Mouse (Mus musculus): ENCODE results near the gene Alyref. TPM values are rescaled to one million over a fixed set of nuclear protein-coding genes. Genes with fewer than 3 reads are reported as not detected.

Gene Alyref
- polyA plus RNA-seq, 1 experiment from 2014 or later: 594 TPM

DNA sequence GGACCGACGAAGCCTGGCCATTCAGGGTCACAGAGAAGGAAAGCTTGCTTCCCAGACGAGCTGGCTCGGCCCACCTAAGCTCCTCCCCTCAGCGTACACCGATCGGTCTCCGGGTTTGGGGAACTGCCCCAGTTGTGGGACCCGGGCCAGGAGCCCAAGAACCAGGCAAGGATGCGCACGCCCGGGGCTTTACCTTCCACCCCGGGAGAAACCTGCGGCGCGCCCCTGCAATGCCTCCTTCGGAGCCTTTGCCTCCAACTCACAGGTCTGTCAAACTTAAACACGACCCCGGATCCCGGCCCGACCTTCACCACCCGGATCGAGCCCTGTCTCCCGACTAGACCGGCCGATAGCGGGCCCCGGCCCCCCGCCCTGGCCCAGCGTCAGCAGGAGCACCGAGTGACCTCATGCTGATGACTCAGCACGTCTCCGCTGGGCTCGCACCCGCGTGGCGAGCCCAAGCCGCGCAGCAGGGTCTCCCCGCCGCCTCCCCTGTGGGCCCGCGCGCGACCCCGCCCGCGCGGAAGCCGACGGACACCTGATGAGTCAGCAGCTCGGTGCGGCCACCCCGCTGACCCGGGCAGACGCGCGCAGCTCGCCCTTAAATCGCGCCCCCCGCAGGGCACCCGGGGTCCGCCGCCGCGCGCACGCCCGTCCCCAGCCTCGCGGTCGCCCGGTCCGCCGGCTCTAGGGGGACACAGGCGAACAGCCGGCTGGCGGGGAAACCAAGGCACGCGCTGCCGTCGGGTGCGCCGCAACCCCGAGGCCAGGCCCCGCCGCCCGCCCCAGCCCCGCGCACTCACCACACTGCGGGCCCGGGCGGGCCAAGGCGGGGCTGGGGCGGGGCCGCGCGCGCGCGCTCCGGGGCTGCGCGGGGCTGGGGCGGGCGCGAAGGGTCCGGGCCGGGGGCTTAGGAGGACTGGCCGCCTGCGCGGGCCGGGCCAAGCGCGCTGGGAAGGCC, 34.7 kb upstream of the Alyref start:
- 0% methylated on average over 86 of the region's 116 CpGs for WGBS
- peak; percentile 77 for ATAC-seq (ENCODE audit: low FRiP score, low TSS enrichment)
- H3K4me2 ChIP-seq (replicated peaks; ENCODE audit: low read depth, low read length): peak overlapping the region; percentile 61
- peak overlapping the region; percentile 88 for H3K27ac ChIP-seq (ENCODE audit: low read depth, low read length)
- peaks cover 33% of the 10 kb centered on the region for H3K4me1 ChIP-seq (ENCODE audit: control insufficient read depth, insufficient read depth, low read length)
- H3K9me3 ChIP-seq (ENCODE audit: control insufficient read depth, low read length): no peaks in the 10 kb centered on the region
- H3K36me3 ChIP-seq (ENCODE audit: control insufficient read depth, insufficient read depth, low read length): peaks cover 13% of the 10 kb centered on the region
- peak overlapping the region; percentile 98 for H3K4me3 ChIP-seq (ENCODE audit: low read length)
- no peaks in the 10 kb centered on the region for H3K27me3 ChIP-seq (ENCODE audit: control insufficient read depth, insufficient read depth, low read length)
- peak overlapping the region; percentile 95 for H3K9ac ChIP-seq (ENCODE audit: low read depth, low read length)

DNA sequence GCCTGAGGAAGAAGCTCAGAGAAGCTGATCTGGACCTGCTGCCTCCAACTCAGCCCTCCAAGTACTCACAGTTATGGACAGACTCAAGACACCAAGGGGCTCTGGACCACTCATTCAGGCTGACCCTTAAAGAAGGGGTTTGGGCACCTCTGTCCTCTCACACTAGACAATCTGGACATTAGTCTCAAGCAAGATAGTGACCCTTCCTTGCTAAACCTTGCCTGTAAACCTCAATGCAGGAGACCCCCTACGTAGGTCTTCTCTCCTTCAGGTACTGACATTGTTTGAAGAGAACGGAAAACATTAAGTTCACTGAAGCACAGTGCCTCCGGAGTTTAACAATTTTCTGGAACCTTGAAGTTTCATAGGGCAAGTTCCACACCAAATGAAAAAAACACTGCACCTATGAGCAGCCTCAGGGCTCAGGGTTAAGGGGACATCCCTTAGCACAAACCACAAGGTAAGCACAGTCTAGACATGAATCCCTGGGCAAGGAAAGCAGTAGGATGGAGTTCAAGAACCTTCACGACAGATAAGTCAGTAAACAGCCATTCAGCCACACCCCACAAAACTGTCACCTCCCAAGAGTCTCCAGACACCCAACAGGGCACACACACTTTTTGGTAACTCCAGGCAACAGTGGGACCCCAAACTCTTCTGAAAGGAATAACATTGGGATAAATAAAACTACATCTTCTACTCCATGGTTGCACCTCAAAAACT, 33.7 kb upstream of the Alyref start:
- Histone ChIP-seq H3K4me3 (ENCODE audit: low read length) (peak overlapping the region; percentile 98), H3K4me2 (replicated peaks; ENCODE audit: low read depth, low read length) (peak overlapping the region; percentile 61), H3K9ac (ENCODE audit: low read depth, low read length) (peak overlapping the region; percentile 95), H3K36me3 (ENCODE audit: control insufficient read depth, insufficient read depth, low read length) (peaks cover 22% of the 10 kb centered on the region), H3K9me3 (ENCODE audit: control insufficient read depth, low read length) (no peaks in the 10 kb centered on the region), H3K27ac (ENCODE audit: low read depth, low read length) (peak overlapping the region; percentile 88; the same call in 1 of the 2 replicates), H3K27me3 (ENCODE audit: control insufficient read depth, insufficient read depth, low read length) (no peaks in the 10 kb centered on the region), H3K4me1 (ENCODE audit: control insufficient read depth, insufficient read depth, low read length) (peaks cover 33% of the 10 kb centered on the region)
- WGBS: 45% methylated on average over 4 of the region's 4 CpGs
- no peak for ATAC-seq (ENCODE audit: low FRiP score, low TSS enrichment)

DNA sequence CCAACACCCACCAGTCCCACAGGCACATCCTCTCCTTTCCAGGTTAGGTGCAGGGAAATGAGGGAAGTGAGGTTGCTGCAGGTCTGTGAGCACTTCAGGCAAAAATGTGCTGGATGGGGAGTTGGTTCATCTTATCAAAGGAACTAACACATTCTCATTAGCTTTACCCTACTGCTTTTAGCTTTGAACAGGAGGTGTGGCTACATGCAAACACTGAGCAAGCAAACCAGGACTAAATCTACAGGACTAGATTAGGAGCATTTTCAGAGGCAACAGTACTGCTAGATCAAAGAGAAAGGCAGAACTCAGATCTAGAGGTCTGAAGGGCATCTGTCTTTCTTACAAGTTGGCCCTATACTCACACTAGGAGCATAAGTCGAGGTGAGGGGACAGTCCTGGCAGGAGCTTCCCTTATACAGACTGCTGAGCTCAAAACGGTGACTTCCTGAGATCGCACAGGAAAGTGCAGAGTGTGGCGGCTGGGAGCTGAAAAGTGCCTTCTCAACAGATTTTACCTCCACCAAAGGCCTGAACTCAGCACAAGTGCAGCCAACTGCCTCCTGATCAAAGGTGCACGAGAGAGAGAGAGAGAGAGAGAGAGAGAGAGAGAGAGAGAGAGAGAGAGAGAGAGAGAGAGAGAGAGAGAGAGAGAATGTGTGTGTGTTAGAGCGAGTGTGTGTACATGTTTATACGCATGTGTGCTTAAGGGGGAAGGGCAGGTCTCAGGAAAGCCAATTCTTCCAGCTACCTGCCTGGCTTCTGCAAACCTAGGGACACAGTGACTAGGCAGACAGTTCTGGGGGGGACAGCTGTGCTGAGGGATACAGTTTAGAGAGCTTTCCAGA, 32.9 kb upstream of the Alyref start:
- WGBS: 22% methylated on average over 7 of the region's 7 CpGs
- H3K9ac ChIP-seq (ENCODE audit: low read depth, low read length): peak overlapping the region; percentile 38; the same call in 1 of the 2 replicates
- H3K36me3 ChIP-seq (ENCODE audit: control insufficient read depth, insufficient read depth, low read length): peaks cover 28% of the 10 kb centered on the region
- no peaks in the 10 kb centered on the region for H3K9me3 ChIP-seq (ENCODE audit: control insufficient read depth, low read length)
- peak overlapping the region; percentile 61 for H3K4me2 ChIP-seq (replicated peaks; ENCODE audit: low read depth, low read length)
- H3K4me1 ChIP-seq (ENCODE audit: control insufficient read depth, insufficient read depth, low read length): peaks cover 33% of the 10 kb centered on the region
- H3K27ac ChIP-seq (ENCODE audit: low read depth, low read length): peak overlapping the region; percentile 88
- ATAC-seq (ENCODE audit: low FRiP score, low TSS enrichment): no peak
- H3K27me3 ChIP-seq (ENCODE audit: control insufficient read depth, insufficient read depth, low read length): no peaks in the 10 kb centered on the region
- peak overlapping the region; percentile 98; the same call in 1 of the 2 replicates for H3K4me3 ChIP-seq (ENCODE audit: low read length)

DNA sequence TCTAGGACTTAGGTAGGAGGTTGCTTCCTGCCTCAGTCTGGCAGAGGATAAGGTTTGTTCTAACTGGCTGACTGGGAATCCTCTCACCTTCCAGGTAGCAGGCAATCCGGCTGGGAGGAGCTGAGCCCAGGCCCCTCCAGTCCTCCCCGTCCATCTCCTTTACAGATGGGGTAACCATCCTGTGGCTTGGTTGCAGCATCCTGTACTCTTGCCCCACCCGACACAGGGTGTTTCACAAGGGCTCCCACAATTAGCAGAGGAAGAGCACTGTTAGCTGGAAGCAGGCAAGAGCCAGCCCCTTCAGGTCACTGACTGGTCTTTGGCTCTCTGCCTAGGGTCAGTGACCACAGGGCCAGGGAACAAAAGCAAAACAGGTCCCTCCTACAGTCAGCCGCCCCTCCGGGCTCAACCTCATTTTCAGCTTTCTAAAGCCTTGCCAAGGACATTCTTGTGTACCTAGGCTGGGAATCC, 32.3 kb upstream of the Alyref start:
- H3K9ac ChIP-seq (ENCODE audit: low read depth, low read length): peak overlapping the region; percentile 38; the same call in 1 of the 2 replicates
- peak overlapping the region; percentile 20 for H3K4me2 ChIP-seq (replicated peaks; ENCODE audit: low read depth, low read length)
- H3K4me1 ChIP-seq (ENCODE audit: control insufficient read depth, insufficient read depth, low read length): peaks cover 35% of the 10 kb centered on the region
- no peak overlapping the region; the same call in 1 of the 2 replicates for H3K4me3 ChIP-seq (ENCODE audit: low read length)
- peak overlapping the region; percentile 76 for H3K27ac ChIP-seq (ENCODE audit: low read depth, low read length)
- WGBS: 22% methylated on average over 5 of the region's 5 CpGs
- ATAC-seq (ENCODE audit: low FRiP score, low TSS enrichment): no peak
- no peaks in the 10 kb centered on the region for H3K27me3 ChIP-seq (ENCODE audit: control insufficient read depth, insufficient read depth, low read length)
- H3K36me3 ChIP-seq (ENCODE audit: control insufficient read depth, insufficient read depth, low read length): peaks cover 28% of the 10 kb centered on the region
- no peaks in the 10 kb centered on the region for H3K9me3 ChIP-seq (ENCODE audit: control insufficient read depth, low read length)

DNA sequence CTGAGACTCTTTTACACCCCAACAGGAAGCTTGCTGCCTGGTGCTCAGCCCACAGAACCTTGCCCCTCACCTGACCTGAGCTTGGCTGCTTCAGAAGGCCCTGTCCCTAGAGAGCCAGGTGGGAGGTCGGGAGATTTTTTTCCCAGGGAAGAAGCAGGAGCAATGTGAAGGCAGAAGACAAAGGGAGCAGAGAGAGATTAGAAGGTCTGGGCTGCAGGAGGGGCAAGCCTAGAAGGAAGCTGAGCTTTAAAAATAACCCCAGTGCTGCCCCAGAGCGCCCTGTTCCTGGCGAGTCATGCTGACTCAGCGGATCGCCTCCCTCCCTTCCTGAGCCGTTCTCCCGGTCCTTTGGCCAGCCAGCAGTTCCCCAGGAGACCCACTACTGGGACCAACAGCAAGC, 31.7 kb upstream of the Alyref start:
- 22% methylated on average over 7 of the region's 7 CpGs for WGBS
- H3K4me2 ChIP-seq (replicated peaks; ENCODE audit: low read depth, low read length): peak overlapping the region; percentile 20
- no peak for ATAC-seq (ENCODE audit: low FRiP score, low TSS enrichment)
- H3K36me3 ChIP-seq (ENCODE audit: control insufficient read depth, insufficient read depth, low read length): peaks cover 28% of the 10 kb centered on the region
- no peaks in the 10 kb centered on the region for H3K9me3 ChIP-seq (ENCODE audit: control insufficient read depth, low read length)
- H3K27ac ChIP-seq (ENCODE audit: low read depth, low read length): peak overlapping the region; percentile 76; the same call in 1 of the 2 replicates
- H3K9ac ChIP-seq (ENCODE audit: low read depth, low read length): peak overlapping the region; percentile 38
- H3K27me3 ChIP-seq (ENCODE audit: control insufficient read depth, insufficient read depth, low read length): no peaks in the 10 kb centered on the region
- H3K4me3 ChIP-seq (ENCODE audit: low read length): peak overlapping the region; percentile 9; the same call in 1 of the 2 replicates
- H3K4me1 ChIP-seq (ENCODE audit: control insufficient read depth, insufficient read depth, low read length): peaks cover 39% of the 10 kb centered on the region

DNA sequence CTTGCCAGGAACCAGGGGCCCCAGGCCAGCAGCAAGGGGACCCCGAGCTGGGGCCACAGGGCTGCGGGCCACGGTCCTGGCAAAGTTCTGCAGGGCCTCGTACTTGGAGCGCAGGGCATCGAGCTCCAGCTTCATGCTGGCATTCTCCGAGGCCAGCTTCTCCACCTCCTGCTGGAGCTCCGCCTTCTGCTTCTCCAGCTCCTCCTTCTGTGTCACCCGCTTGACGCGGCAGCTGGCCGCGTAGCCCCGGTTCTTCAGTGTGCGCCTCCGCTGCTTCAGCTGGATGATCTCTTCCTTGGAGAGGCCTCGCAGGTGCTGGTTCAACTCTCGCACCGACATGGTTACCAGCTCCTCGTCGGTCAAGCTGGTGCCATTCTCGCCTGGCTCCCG, 31.2 kb upstream of the Alyref start:
- H3K4me1 ChIP-seq (ENCODE audit: control insufficient read depth, insufficient read depth, low read length): peaks cover 39% of the 10 kb centered on the region
- peak overlapping the region; percentile 38; the same call in 1 of the 2 replicates for H3K9ac ChIP-seq (ENCODE audit: low read depth, low read length)
- no peaks in the 10 kb centered on the region for H3K9me3 ChIP-seq (ENCODE audit: control insufficient read depth, low read length)
- H3K4me2 ChIP-seq (replicated peaks; ENCODE audit: low read depth, low read length): no peak overlapping the region; the same call in 1 of the 2 replicates
- peak overlapping the region; percentile 53; the same call in 1 of the 2 replicates for H3K27ac ChIP-seq (ENCODE audit: low read depth, low read length)
- no peaks in the 10 kb centered on the region for H3K27me3 ChIP-seq (ENCODE audit: control insufficient read depth, insufficient read depth, low read length)
- no peak for ATAC-seq (ENCODE audit: low FRiP score, low TSS enrichment)
- WGBS: 81% methylated on average over 23 of the region's 23 CpGs
- H3K4me3 ChIP-seq (ENCODE audit: low read length): peak overlapping the region; percentile 9; the same call in 1 of the 2 replicates
- H3K36me3 ChIP-seq (ENCODE audit: control insufficient read depth, insufficient read depth, low read length): peaks cover 28% of the 10 kb centered on the region

DNA sequence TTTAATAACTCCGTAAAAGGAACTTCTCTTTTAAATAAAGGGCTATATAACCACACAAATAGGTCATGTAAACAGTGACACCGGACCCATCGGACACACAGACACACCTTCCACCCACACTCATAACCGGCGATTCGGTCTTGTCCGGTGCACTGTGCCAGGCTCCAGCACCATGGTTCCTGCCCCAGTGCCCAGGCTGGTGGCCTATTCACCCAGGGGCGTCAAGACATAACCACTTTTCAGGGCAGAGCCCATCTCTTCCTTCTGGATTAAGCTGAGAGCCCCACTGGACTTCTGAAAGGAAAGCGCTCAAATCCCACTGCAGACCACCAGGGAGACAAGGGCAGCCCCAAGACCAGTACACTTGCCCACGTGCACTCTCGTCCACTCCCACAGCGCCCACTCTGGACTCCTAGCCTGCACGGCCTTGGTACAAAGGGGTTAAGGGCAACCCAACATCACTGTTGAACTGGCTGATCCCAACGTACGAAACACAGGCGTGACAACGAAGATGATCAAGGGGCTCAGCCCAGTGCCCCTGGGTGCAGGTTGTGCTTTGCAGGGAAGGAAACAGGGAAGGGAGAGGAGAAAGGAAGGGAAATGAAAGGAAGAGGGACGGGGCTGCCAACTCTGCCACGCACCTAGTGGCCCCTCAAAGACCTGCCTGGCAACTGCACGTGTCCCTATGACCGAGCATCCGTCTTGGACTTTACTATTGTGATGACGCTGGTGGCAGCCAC, 30.6 kb upstream of the Alyref start:
- Histone ChIP-seq H3K4me1 (ENCODE audit: control insufficient read depth, insufficient read depth, low read length) (peaks cover 41% of the 10 kb centered on the region), H3K9ac (ENCODE audit: low read depth, low read length) (no peak overlapping the region), H3K4me2 (replicated peaks; ENCODE audit: low read depth, low read length) (no peak overlapping the region), H3K9me3 (ENCODE audit: control insufficient read depth, low read length) (no peaks in the 10 kb centered on the region), H3K27me3 (ENCODE audit: control insufficient read depth, insufficient read depth, low read length) (no peaks in the 10 kb centered on the region), H3K36me3 (ENCODE audit: control insufficient read depth, insufficient read depth, low read length) (peaks cover 28% of the 10 kb centered on the region), H3K27ac (ENCODE audit: low read depth, low read length) (no peak overlapping the region), H3K4me3 (ENCODE audit: low read length) (no peak overlapping the region)
- 94% methylated on average over 23 of the region's 23 CpGs for WGBS
- ATAC-seq (ENCODE audit: low FRiP score, low TSS enrichment): no peak

Measured in kidney, embryonic 14.5 days (tissue).